Comparison of ENCODE assay signal across 8 mouse cellular contexts in the genomic region with DNA sequence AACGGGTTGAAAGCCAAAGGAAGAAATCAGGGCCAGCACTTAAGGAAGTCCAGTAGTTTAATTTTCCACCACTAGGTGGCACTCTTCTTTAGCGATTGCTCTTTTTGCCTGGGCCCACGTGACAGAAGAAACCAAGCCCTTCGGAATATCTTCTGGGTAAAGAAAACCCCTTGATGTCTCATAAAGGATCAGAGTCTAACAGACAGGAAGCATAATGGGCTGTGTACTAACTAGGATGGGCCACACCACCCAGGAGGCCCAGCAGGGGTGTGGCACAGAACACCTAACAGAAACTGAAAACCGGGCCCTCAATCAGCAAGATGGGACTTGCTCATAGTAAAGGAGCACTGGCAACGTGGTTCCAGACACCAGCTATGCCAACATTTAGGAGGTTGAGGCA. TPM values are rescaled to one million over a fixed set of nuclear protein-coding genes. Genes with fewer than 3 reads are reported as not detected.
DNase-seq lines count a peak whose midpoint lies in the region; ATAC-seq and TF ChIP-seq lines count a peak whose summit lies in the region.

No protein-coding gene starts in this region.

- intact Hi-C loops in heart, postnatal 25 days (cut with DNase I): loop anchor here (1.0 to 10.0 kb wide), 4 partner anchors 33 to 231 kb away; no protein-coding TSS in a partner anchor

- H3K27ac ChIP-seq in forebrain, embryonic 14.5 days (ENCODE audit: low read depth, low read length): no peak overlapping the region
- H3K27ac ChIP-seq in hindbrain, embryonic 16.5 days (ENCODE audit: low read depth, low read length): no peak overlapping the region
- no peak overlapping the region for H3K27ac ChIP-seq in spleen, adult 2 months (ENCODE audit: insufficient read depth, low read length)

- H3K4me3 ChIP-seq in forebrain, embryonic 14.5 days (ENCODE audit: low read depth, low read length): no peak overlapping the region
- no peak overlapping the region for H3K4me3 ChIP-seq in hindbrain, embryonic 16.5 days (ENCODE audit: low read length)
- H3K4me3 ChIP-seq in megakaryocyte, embryonic 14.5 days (replicated peaks): peak overlapping the region; percentile 77
- peak overlapping the region; percentile 27; the same call in 1 of the 2 replicates for H3K4me3 ChIP-seq in spleen, adult 2 months (ENCODE audit: extremely low read depth, insufficient read depth, insufficient read length)

- no peak overlapping the region for H3K9ac ChIP-seq in forebrain, embryonic 14.5 days (ENCODE audit: low read length)
- H3K9ac ChIP-seq in hindbrain, embryonic 16.5 days (ENCODE audit: low read depth, low read length): peak overlapping the region; percentile 46; the same call in 1 of the 2 replicates

- peak; percentile 49 for ATAC-seq in forebrain, embryonic 14.5 days
- ATAC-seq in hindbrain, embryonic 16.5 days: peak; percentile 39; the same call in 1 of the 2 replicates

- peaks cover 16% of the 10 kb centered on the region for H3K36me3 ChIP-seq in forebrain, embryonic 14.5 days (ENCODE audit: control insufficient read depth, insufficient read depth, low read length)
- H3K36me3 ChIP-seq in hindbrain, embryonic 16.5 days (ENCODE audit: control insufficient read depth, insufficient read depth, low read length): no peaks in the 10 kb centered on the region
- H3K36me3 ChIP-seq in megakaryocyte, embryonic 14.5 days (replicated peaks; ENCODE audit: low read length): peaks cover 87% of the 10 kb centered on the region
- no peaks in the 10 kb centered on the region for H3K36me3 ChIP-seq in spleen, adult 2 months (ENCODE audit: control insufficient read depth, insufficient read depth, low read length)

- WGBS in forebrain, embryonic 14.5 days: 32% methylated on average over 6 of the region's 6 CpGs
- WGBS in hindbrain, embryonic 16.5 days: 36% methylated on average over 6 of the region's 6 CpGs
- WGBS in spleen, adult 2 months: 18% methylated on average over 6 of the region's 6 CpGs

- peak; percentile 68 to 85 for DNase-seq in heart, adult 18-20 months
- DNase-seq in heart, postnatal 25 days (ENCODE audit: low spot score): no peak
- peak; percentile 57 for DNase-seq in c-Kit-positive CD71-negative TER-119-negative erythroid progenitor cells, embryonic 14.5 days (ENCODE audit: low read depth)
- peak; percentile 92 for DNase-seq in forebrain, embryonic 14.5 days (ENCODE audit: low spot score)
- peak; percentile 51 to 63 for DNase-seq in left cerebral cortex, adult 18-20 months (ENCODE audit: low spot score in 2 of 2)
- DNase-seq in spleen, adult 2 months (ENCODE audit: low read depth in 1 of 2, low spot score in 2 of 2): peak; percentile 26 to 65

- TF ChIP-seq POLR2A in spleen, adult 2 months (IDR thresholded peaks at IDR 0.05; ENCODE audit: low read depth, low read length): no peak

- peak; percentile 51; the same call in 1 of the 2 replicates for TF ChIP-seq CTCF in spleen, adult 2 months (IDR thresholded peaks at IDR 0.05; ENCODE audit: extremely low read depth, insufficient read depth, insufficient read length, insufficient replicate concordance)

- no peaks in the 10 kb centered on the region for H3K4me1 ChIP-seq in forebrain, embryonic 14.5 days (ENCODE audit: control insufficient read depth, insufficient read depth, low read length)
- H3K4me1 ChIP-seq in hindbrain, embryonic 16.5 days (ENCODE audit: control insufficient read depth, insufficient read depth, low read depth, low read length): no peaks in the 10 kb centered on the region
- H3K4me1 ChIP-seq in megakaryocyte, embryonic 14.5 days: peaks cover 55% of the 10 kb centered on the region
- no peaks in the 10 kb centered on the region; the same call in 1 of the 2 replicates for H3K4me1 ChIP-seq in spleen, adult 2 months (ENCODE audit: control insufficient read depth, insufficient read depth, insufficient read length)

- H3K4me2 ChIP-seq in forebrain, embryonic 14.5 days (ENCODE audit: low read length): no peak overlapping the region
- H3K4me2 ChIP-seq in hindbrain, embryonic 16.5 days (ENCODE audit: low read length): peak overlapping the region; percentile 41

- H3K9me3 ChIP-seq in forebrain, embryonic 14.5 days (replicated peaks; ENCODE audit: control insufficient read depth, low read length): no peaks in the 10 kb centered on the region
- H3K9me3 ChIP-seq in hindbrain, embryonic 16.5 days (ENCODE audit: control insufficient read depth, low read length): no peaks in the 10 kb centered on the region
- no peaks in the 10 kb centered on the region for H3K9me3 ChIP-seq in megakaryocyte, embryonic 14.5 days

- H3K27me3 ChIP-seq in forebrain, embryonic 14.5 days (replicated peaks; ENCODE audit: control insufficient read depth, insufficient read depth, low read length): no peaks in the 10 kb centered on the region
- no peaks in the 10 kb centered on the region for H3K27me3 ChIP-seq in hindbrain, embryonic 16.5 days (replicated peaks; ENCODE audit: control insufficient read depth, insufficient read depth, low read length)
- no peaks in the 10 kb centered on the region for H3K27me3 ChIP-seq in megakaryocyte, embryonic 14.5 days (replicated peaks)
- H3K27me3 ChIP-seq in spleen, adult 2 months (ENCODE audit: control insufficient read depth, insufficient read depth, low read length): no peaks in the 10 kb centered on the region

RNA-seq across cellular contexts. Expression of a gene that starts 34.0 kb away (rescaled TPM):
- 100 to 1,000 TPM; 338 to 357 TPM for total RNA-seq in heart, adult 18-20 months (2021)
- 100 to 1,000 TPM; 268 to 296 TPM for total RNA-seq in heart, postnatal 25 days (2021)
- 4.9 and 5.5 TPM in 2 replicates for polyA plus RNA-seq in forebrain, embryonic 14.5 days (2014; fragmentation: Nextera tagmentation; extraction: Ambion mirVana)
- polyA plus RNA-seq in hindbrain, embryonic 16.5 days (2015; fragmentation: Nextera tagmentation; extraction: Ambion mirVana): 3.4 and 4.4 TPM in 2 replicates
- total RNA-seq in left cerebral cortex, adult 18-20 months (2021): 1 to 10 TPM; 2.5 to 4.4 TPM
- 7.6 and 8.6 TPM in 2 replicates for polyA plus RNA-seq in megakaryocyte, embryonic 14.5 days (2012; ENCODE audit: insufficient read depth, low replicate concordance)
- polyA plus RNA-seq in spleen, adult 2 months (2012; rRNA removed): 2.6 and 2.7 TPM in 2 replicates

RNA-seq across cellular contexts. Expression of a gene that starts 35.1 kb away (rescaled TPM):
- total RNA-seq in heart, adult 18-20 months (2021): 10 to 100 TPM; 20.2 to 20.3 TPM
- total RNA-seq in heart, postnatal 25 days (2021): 10 to 100 TPM; 16.8 to 21.0 TPM
- polyA plus RNA-seq in forebrain, embryonic 14.5 days (2014; fragmentation: Nextera tagmentation; extraction: Ambion mirVana): 126 and 134 TPM in 2 replicates
- 124 and 141 TPM in 2 replicates for polyA plus RNA-seq in hindbrain, embryonic 16.5 days (2015; fragmentation: Nextera tagmentation; extraction: Ambion mirVana)
- total RNA-seq in left cerebral cortex, adult 18-20 months (2021): 10 to 100 TPM; 34.5 to 36.1 TPM
- 10.4 and 62.9 TPM in 2 replicates for polyA plus RNA-seq in megakaryocyte, embryonic 14.5 days (2012; ENCODE audit: insufficient read depth, low replicate concordance)
- 23.6 and 27.1 TPM in 2 replicates for polyA plus RNA-seq in spleen, adult 2 months (2012; rRNA removed)

Comparison
In these comparisons a context has a peak if more than half of its experiments do, and no peak if none do; other contexts are left out.
1. H3K4me3 ChIP-seq: peak in megakaryocyte, embryonic 14.5 days (single experiment) and spleen, adult 2 months (single experiment); none in forebrain, embryonic 14.5 days (single experiment) and hindbrain, embryonic 16.5 days (single experiment).